Mouse (Mus musculus) G1E (cell line): Measurements from ENCODE around the gene Gm11985.

Experiments
- CTCF ChIP-seq: IDR thresholded peaks from 2 replicates; pipeline ENCODE4 v1.5.1; 2012; ENCODE audit warnings: low read depth, low read length, inconsistent platforms, mixed read lengths
- GATA1 ChIP-seq: IDR thresholded peaks from 2 replicates; pipeline ENCODE4 v1.6.1; 2012; ENCODE audit warnings: borderline replicate concordance, low read length, inconsistent platforms, mixed read lengths

GRCm38 (mm10) chr11:7214761-7215160, 26.4 kb upstream of the Gm11985 start:
- no peak for TF ChIP-seq GATA1
- TF ChIP-seq CTCF: no peak
